Mouse (Mus musculus): ENCODE data around the gene Mmd. TPM values are rescaled to one million over a fixed set of nuclear protein-coding genes. Genes with fewer than 3 reads are reported as not detected.

Gene Mmd
- polyA plus RNA-seq, 1 experiment from 2014 or later: 12.2 TPM

DNA sequence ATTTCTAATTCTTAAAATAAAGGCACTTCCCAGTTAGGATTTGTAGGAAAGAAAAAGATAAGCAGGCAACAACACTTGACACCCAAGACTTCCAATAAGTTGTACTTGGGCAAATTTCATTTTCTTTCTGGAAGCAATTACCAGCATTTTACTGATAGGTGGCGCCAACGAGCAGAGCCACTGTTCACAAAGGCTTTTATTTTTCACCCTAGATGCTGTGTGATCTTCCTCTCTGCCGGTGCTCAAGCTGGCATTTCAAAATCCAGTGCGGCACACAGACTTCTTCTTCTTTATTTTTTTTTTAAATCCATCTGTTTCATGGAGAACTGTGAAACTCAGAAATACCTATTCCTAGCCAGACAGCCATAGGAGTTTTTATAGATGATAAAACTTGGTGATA is 68.2 kb downstream of the Mmd start:
- ATAC-seq (ENCODE audit: low read depth): no peak
- 10% methylated on average over 4 of the region's 4 CpGs for WGBS (ENCODE audit: insufficient replicate concordance)
- no peaks in the 10 kb centered on the region for H3K4me1 ChIP-seq (ENCODE audit: control insufficient read depth, low read depth, low read length)
- H3K36me3 ChIP-seq (ENCODE audit: control insufficient read depth, insufficient read depth): no peaks in the 10 kb centered on the region
- no peaks in the 10 kb centered on the region for H3K27me3 ChIP-seq (ENCODE audit: control insufficient read depth, insufficient read depth, low read depth, low read length)
- H3K4me2 ChIP-seq (ENCODE audit: low read depth, low read length): no peak overlapping the region
- no peaks in the 10 kb centered on the region for H3K9me3 ChIP-seq (replicated peaks; ENCODE audit: control insufficient read depth, low read length)
- no peak overlapping the region for H3K27ac ChIP-seq (ENCODE audit: low read length)
- no peak overlapping the region for H3K4me3 ChIP-seq (ENCODE audit: low read depth, low read length)
- no peak overlapping the region for H3K9ac ChIP-seq (ENCODE audit: low read depth, low read length)

DNA sequence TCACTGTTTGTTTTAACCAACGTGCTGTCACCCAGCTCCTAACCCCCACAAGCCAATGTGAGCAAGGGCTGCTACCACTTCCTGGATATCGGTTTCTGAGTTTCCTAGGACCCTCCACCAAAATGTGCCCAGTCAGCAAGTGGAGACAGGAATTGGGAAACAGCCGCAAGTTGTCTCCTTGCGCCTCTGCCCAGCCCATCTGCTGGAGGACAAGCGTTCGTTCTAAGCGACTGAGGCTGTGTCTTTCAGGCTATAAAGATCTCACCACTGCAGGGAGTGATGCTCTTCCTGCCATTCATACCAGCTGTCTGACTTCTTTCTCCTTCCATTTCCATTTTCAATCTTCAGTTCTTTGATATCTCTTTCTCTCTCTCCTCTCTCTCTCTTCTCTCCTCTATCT is 71.7 kb downstream of the Mmd start:
- no peak overlapping the region for H3K27ac ChIP-seq (ENCODE audit: low read length)
- H3K9ac ChIP-seq (ENCODE audit: low read depth, low read length): no peak overlapping the region
- no peak for ATAC-seq (ENCODE audit: low read depth)
- WGBS (ENCODE audit: insufficient replicate concordance): 58% methylated on average over 7 of the region's 7 CpGs
- H3K27me3 ChIP-seq (ENCODE audit: control insufficient read depth, insufficient read depth, low read depth, low read length): no peaks in the 10 kb centered on the region
- H3K9me3 ChIP-seq (replicated peaks; ENCODE audit: control insufficient read depth, low read length): no peaks in the 10 kb centered on the region
- no peaks in the 10 kb centered on the region for H3K36me3 ChIP-seq (ENCODE audit: control insufficient read depth, insufficient read depth)
- no peak overlapping the region for H3K4me2 ChIP-seq (ENCODE audit: low read depth, low read length)
- H3K4me1 ChIP-seq (ENCODE audit: control insufficient read depth, low read depth, low read length): no peaks in the 10 kb centered on the region
- no peak overlapping the region for H3K4me3 ChIP-seq (ENCODE audit: low read depth, low read length)

DNA sequence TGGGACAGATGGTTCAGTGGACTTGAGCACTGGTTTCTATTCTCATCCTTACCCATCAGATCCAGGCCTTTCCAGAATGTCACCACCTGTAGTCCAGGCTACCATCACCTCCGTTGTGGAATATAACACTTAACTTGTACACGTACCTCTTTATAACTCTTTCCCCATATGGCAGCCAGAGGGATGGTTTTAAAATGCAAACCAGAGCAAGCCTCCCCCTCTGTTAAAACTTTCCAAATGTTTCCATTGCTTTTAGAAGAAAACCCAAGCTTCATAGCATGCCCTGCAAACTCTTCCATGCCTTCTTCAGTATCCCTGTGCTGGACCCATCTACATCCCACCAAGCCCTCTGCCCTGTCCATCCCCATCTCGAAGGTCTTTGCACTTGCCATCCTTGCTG is 75.3 kb downstream of the Mmd start:
- Histone ChIP-seq H3K36me3 (ENCODE audit: control insufficient read depth, insufficient read depth) (no peaks in the 10 kb centered on the region), H3K27ac (ENCODE audit: low read length) (no peak overlapping the region), H3K4me2 (ENCODE audit: low read depth, low read length) (no peak overlapping the region), H3K4me1 (ENCODE audit: control insufficient read depth, low read depth, low read length) (no peaks in the 10 kb centered on the region), H3K9me3 (replicated peaks; ENCODE audit: control insufficient read depth, low read length) (no peaks in the 10 kb centered on the region), H3K4me3 (ENCODE audit: low read depth, low read length) (no peak overlapping the region), H3K9ac (ENCODE audit: low read depth, low read length) (no peak overlapping the region), H3K27me3 (ENCODE audit: control insufficient read depth, insufficient read depth, low read depth, low read length) (no peaks in the 10 kb centered on the region)
- 69% methylated on average over 3 of the region's 3 CpGs for WGBS (ENCODE audit: insufficient replicate concordance)
- no peak for ATAC-seq (ENCODE audit: low read depth)

DNA sequence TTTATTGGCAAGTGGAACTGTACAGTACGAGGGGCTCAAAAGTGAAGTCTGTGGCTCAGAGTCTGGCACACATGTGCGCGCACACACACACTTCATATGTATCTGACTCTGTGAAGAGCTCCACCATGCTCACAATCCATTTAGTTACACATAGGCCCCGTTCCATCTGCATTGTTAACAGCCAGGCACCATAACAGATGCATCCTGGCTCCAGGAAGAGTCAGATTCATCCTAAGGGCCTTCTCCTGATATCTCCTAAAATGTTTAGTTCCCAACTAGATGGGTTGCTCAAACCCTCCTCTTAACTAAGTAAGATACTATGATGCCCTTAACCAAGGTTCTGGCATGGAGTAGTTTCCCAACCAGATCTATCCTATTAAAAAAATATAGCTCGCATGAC is 76.9 kb downstream of the Mmd start:
- Histone ChIP-seq H3K27me3 (ENCODE audit: control insufficient read depth, insufficient read depth, low read depth, low read length) (no peaks in the 10 kb centered on the region), H3K4me2 (ENCODE audit: low read depth, low read length) (no peak overlapping the region), H3K9me3 (replicated peaks; ENCODE audit: control insufficient read depth, low read length) (no peaks in the 10 kb centered on the region), H3K4me3 (ENCODE audit: low read depth, low read length) (no peak overlapping the region), H3K36me3 (ENCODE audit: control insufficient read depth, insufficient read depth) (no peaks in the 10 kb centered on the region), H3K4me1 (ENCODE audit: control insufficient read depth, low read depth, low read length) (no peaks in the 10 kb centered on the region), H3K27ac (ENCODE audit: low read length) (no peak overlapping the region), H3K9ac (ENCODE audit: low read depth, low read length) (no peak overlapping the region)
- ATAC-seq (ENCODE audit: low read depth): no peak
- WGBS (ENCODE audit: insufficient replicate concordance): 69% methylated on average over 5 of the region's 5 CpGs

DNA sequence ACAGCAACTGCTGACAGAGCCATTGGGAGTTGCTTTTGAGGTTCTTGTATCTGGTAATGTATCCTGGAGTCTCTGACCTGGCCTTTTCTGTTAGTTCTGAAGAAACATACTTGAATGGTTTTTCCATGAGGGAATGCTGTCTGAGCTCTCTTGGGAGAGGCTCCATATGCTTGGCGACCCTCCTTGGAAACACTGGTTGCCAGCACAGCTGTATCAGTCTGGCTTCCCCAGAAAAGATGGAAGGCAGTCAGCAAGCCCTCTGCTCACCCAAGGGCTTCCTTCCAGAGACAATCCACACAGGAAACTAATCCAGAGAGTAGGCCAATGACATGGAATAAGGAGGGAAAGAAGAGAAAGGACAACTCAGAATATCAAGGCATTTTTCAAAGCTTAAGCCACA is 77.6 kb downstream of the Mmd start:
- no peak for ATAC-seq (ENCODE audit: low read depth)
- Histone ChIP-seq H3K4me1 (ENCODE audit: control insufficient read depth, low read depth, low read length) (no peaks in the 10 kb centered on the region), H3K36me3 (ENCODE audit: control insufficient read depth, insufficient read depth) (no peaks in the 10 kb centered on the region), H3K4me2 (ENCODE audit: low read depth, low read length) (no peak overlapping the region), H3K9ac (ENCODE audit: low read depth, low read length) (no peak overlapping the region), H3K27me3 (ENCODE audit: control insufficient read depth, insufficient read depth, low read depth, low read length) (no peaks in the 10 kb centered on the region), H3K9me3 (replicated peaks; ENCODE audit: control insufficient read depth, low read length) (no peaks in the 10 kb centered on the region), H3K4me3 (ENCODE audit: low read depth, low read length) (no peak overlapping the region), H3K27ac (ENCODE audit: low read length) (no peak overlapping the region)
- 47% methylated on average over 1 of the region's 1 CpGs for WGBS (ENCODE audit: insufficient replicate concordance)

Other genes with a start within 250 kb of the Mmd start
- gene Pctp, start 246.6 kb upstream of the Mmd start, polyA plus RNA-seq (2015; fragmentation: Nextera tagmentation; extraction: Ambion mirVana): 15.2 and 17.5 TPM in 2 replicates
- gene Tmem100, start 219.1 kb upstream of the Mmd start, polyA plus RNA-seq (2015; fragmentation: Nextera tagmentation; extraction: Ambion mirVana): 0.45 and 0.55 TPM in 2 replicates
- gene Gm45716, start 61.8 kb upstream of the Mmd start, polyA plus RNA-seq (2015; fragmentation: Nextera tagmentation; extraction: Ambion mirVana): 3.8 TPM in 2 replicates
- gene Hlf, start 141.4 kb downstream of the Mmd start, polyA plus RNA-seq (2015; fragmentation: Nextera tagmentation; extraction: Ambion mirVana): 6.0 and 7.1 TPM in 2 replicates

Measured in liver, embryonic 16.5 days (tissue).